Mouse (Mus musculus) embryo, embryonic 11 days (tissue): ENCODE measurements around the gene Gm20489.
A peak's percentile ranks its signal among the peaks of the same experiment; 100 is the strongest.

Source experiments
- DNase-seq: peaks from one replicate; pipeline ENCODE4 v3.0.0-alpha.2; 2015

Gm20489 gene

DNA sequence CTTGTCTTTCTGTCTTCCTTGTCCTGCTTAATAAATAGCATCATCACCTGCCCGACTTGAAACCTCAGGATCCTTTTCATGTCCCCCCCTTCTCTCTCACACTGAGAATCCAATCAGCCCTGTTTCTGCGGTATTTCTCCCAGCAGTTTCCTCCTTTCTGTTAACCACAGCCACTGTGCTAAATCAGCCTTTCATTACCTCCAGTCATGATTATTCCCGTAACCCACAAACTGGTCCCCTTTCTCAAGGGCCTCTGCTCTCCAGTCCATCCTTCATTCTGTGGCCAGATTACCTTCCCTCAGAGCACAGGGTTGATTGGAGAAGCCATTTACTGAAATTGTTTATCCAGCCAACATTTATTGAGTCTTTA, at the start of gene Gm20489:
TSS of gene Gm20489 (minus strand) at position 269 of the 370 bp plus-strand sequence.
- DNase-seq, result no peak

DNA sequence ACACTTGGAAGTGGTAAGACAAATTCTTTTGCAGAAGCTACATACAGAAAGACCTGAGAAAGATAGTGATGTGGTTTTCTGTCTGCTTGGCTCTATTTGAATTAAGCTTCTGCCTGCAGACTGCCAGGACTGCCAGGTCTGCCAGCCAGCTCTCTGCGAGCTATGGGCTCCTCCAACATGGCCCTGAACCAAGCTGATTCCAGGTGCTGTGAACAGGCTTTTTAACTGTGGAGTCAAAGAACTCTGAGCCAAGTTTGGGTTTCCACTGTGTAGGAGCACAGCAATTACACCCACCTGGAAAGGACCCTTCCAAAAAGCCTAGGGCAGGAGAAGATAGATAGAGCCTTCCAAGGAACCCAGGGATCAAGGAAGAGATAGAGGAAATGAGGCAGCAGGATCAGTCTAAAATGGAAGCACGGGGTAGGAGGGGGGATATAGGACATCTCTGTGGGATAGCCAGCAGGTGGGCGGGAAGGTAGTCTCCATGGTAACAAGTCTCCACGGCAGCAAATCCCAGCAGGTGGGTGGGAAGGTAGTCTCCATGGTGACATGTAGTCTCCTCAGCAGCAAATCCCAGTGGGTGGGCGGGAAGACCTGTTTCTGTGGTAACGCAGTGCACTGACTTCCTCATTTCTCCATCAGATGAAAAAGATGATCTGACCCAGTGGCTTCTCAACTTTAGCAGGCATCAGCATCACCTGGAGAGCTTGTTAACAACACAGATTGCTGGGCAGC, 45.0 kb upstream of the Gm20489 start:
- peak; percentile 34 for DNase-seq

DNA sequence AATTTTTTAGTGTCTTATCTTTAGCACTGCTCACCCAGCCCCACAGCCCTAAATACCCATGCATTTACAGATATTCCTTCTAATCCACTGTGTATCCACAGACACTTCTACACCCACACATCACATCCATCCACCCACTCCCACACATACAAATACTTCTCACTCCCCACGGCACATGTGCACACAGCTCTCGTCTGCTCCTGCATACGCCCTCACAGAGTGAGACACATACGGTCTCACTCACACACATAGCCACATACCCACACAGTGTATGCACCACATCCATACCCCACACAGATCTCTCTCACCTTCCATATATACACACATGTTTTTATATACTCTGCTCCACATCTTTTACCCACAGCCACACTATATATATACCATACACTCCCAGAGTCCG, 40.5 kb upstream of the Gm20489 start:
- DNase-seq, result no peak

DNA sequence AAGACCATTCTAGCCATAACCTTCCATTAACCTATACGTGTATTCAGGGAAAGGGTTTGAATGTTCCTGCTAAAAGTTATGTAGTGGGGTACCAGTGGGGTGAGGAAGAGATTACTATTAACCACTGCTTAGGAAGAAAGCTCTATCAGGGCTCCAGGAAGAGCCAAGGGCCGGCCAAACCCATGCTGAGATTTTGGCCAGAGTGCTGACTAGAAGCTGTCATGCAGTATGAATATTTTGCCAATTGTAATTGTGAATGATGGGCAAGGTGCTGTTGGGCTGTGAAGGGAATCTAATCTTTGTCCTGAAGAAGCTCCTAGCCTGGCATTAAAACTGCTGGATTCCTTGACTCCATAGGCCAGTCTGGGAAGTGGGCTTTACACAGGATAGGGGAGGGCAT, 35.8 kb upstream of the Gm20489 start:
- DNase-seq, result no peak

DNA sequence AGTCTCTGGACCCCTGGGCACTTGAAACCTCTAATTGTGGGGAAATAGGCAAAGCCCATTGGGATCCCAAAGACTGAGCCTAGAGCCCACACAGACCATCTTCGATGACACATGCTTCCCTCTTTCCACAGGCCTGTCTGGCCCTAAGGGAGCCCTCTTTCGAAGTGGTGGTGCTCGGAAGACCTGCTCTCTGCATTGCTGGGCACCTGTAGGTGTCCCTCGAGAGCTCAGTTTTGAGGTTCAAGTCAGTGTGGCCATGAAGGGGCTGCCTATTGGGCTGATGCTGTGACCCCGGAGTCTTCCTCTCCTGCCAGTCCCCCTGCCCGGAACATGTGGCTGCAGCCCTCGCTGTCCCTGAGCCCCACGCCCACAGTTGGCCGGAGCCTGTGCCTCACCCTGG, 32.8 kb upstream of the Gm20489 start:
- no peak for DNase-seq

DNA sequence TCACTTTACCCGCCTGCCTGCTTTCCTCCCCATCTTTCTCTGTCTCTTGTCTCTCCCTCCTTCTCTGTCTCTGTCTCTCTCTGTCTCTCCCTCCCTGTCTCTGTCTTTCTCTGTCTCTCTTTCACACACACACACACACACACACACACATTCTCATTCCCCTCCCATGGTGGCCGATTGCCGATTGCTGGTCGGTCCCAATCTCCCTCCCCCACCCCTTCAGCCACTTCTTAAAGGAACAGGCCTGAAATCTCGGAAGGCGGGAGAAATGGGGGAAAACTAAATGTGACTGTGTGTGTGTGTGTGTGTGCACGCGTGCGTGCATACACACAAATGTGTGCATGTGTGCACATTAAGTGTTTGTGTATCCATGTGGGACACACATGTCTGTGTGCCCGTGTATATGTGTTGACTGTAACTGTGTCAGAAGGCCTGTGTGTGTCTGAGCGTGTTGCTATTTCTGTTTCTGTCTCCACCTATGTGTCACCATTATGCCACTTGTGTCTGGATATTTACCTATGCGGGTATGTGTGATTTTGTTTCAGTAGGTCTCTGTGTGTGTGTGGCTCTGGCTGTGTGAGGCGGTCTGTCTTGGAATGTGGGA, 31.7 kb upstream of the Gm20489 start:
- peak; percentile 62 for DNase-seq

DNA sequence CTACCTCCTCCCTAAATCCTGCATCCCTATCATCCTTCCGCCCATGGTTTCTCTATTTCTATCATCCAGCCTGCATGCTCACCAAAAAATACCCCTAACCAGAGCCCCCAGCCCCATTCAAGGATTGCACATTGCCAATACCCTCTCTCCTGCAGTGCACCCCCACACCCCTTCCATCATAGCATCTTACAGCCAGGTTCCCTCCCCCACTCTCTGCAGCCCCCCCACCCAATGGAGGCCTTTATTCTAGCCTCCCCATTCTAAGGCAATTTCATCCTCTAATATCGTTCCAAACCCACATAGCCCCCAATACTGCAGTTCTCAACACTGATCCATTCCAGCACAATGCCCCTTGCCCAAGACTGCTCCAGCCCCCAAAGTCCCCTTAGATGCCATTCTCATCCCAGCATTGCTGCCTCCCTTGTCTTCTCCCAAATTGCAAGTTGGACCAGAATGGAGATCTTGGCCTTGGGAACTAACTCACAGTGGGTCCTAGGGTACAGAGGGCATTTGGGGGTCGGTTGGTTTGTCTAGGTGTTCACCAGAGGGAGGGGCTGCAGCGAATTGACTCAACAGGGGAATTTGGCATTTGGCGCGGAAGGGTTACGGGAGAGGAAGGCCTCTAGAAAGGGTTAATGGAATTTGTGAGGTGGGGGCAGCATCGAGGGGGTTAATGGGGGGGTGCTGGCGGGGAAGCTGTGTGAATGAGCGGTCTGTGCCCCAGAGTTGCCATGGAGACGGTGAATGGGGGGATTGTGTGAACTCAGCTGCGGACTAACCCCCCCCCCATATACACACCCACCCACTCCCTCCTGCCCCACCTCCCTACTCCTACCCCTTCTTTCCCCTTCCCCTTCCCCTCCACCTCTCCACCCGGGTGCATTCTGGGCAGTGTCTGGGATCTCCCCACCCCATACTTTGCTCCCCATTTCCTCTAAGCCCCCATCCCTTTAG, 30.9 kb upstream of the Gm20489 start:
- peak; percentile 61 for DNase-seq

DNA sequence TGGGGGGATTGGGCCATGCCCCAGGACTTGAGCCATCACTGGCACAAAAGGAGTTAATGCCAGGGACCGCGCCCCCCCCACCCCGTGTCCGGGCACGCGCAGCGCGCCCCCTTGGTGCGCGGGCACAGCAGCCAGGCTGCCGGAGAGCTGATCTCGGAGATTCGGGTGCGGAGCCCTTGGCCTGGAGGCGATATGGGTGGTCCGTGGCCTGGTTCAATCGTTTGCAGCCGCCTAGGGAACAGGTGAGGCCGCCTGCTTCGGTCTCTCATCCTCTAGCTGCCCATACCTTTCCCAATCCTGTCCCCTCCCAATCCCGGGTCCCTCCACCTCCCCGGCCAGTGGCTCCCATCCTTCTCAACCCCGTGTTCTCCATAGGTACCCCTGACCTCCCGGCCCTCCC, 30.2 kb upstream of the Gm20489 start, which contains the start of gene Nlgn3:
TSS of gene Nlgn3 (plus strand) at position 114 of the 400 bp plus-strand sequence.
- DNase-seq, result peak; percentile 45

DNA sequence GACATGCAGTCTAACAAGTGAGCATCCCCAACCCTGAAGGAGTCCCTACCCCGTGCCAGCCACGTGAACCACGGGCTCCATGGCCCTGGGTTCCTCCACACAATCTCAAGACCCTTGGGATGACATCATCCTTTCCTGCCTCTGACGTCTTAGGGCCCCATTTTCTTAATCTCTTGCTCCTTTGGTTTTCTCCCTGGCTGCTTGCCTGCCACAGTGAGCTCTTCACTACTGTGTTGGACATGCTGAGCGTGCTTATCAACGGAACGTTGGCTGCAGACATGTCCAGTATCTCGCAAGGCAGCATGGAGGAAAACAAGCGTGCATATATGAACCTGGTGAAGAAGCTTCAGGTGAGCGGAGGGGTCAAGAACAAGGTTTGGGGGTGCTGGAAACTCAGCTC, 21.3 kb upstream of the Gm20489 start:
- DNase-seq, result no peak

DNA sequence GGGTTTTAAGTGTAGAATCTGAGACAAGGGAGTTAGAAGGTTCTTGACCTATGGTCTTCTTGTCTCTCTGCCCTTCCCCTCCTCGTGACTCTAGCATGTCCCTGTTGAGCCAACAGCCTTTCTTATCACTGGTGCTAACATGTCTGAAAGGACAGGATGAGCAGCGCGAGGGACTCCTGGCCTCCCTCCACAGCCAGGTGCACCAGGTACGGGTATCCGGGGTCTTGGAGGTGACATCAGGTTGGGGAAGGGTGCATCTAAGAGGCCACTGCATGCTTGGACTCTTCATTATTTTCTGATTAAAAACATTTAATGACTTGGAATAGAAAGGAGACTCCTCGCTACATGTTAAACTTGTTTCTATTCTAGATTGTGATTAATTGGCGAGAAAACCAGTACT, 20.2 kb upstream of the Gm20489 start:
- no peak for DNase-seq

DNA sequence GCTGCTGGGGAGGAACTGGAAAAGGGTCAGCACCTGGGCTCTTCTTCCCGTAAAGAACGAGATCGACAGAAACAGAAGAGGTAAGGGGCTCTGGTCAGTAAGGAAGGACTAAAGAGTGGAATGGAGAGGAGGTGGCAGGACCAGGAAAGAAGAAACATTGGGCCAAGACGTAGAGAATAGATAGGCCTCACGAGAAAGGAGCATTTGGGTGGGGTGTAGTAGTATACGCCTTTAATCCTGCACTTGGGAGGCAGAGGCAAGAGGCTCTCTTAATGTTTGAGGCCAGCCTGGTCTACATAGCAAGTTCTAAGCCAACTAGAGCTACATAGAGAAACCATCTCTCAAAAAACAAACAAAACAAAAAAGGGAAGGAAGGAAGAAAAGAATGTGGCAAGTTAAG, 19.6 kb upstream of the Gm20489 start:
- no peak for DNase-seq

DNA sequence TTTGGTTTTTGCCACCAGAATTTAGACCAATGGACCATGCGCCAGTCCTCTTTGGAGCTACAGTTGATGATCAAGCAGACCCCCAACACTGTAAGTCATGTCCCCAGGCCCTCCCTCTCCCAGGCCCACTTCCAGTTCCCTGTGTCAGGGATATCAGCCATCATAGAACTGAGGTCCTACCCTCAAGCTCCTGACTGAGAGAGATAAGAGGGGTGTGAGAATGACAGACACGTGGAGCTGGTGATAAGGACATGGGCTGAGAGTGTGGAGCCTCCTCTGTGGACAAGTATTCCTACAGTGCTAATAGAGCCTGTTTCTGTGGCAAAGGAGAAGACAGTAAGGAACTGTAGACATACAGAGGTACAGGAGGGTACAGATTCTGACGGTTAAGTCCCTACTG, 18.7 kb upstream of the Gm20489 start:
- DNase-seq, result no peak

DNA sequence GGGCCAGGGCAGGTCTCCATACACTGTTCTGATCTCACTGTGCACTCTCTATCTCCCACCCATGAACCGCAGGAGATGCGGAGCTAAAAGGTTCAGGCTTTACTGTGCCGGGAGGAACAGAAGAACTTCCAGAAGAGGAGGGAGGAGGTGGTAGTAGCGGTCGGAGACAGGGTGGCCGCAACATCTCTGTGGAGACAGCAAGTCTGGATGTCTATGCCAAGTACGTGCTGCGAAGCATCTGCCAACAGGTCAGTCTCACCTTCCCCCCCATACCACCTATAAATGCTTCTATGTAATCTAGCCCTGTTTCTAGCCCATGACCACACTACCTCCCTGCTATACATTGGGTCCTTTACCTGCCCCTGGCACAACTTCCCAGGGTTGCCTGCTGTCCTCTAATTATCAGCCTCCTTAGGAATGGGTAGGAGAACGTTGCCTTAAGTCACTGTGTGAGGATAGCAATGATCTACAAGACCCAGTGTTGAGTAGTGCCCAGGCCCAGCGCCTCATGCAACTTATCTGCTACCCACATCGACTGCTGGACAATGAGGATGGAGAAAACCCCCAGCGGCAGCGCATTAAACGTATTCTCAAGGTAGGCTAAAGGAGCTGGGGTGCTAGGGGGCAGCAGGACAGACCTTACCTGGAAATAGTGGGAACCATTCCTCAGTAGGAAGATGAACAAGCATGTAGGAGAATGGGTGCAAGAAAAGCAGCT, 17.3 kb upstream of the Gm20489 start:
- no peak for DNase-seq

DNA sequence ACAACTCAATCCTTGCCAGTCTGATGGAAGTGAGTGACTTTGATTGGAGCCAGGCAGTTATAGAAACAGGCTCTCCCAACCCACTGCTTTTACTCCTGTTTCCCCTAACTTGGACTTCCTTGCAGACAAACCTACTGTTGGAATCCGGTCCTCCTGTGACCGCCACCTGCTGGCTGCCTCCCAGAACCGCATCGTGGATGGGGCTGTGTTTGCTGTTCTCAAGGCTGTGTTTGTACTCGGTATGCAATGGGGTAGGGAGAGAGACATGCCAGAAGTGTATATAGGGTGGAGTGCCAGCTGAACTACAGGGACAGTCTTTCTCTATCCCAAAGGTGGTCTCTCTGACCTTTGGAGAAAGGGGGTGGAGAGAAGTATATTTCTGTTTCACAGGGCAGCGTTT, 16.7 kb upstream of the Gm20489 start:
- DNase-seq, result peak; percentile 49

DNA sequence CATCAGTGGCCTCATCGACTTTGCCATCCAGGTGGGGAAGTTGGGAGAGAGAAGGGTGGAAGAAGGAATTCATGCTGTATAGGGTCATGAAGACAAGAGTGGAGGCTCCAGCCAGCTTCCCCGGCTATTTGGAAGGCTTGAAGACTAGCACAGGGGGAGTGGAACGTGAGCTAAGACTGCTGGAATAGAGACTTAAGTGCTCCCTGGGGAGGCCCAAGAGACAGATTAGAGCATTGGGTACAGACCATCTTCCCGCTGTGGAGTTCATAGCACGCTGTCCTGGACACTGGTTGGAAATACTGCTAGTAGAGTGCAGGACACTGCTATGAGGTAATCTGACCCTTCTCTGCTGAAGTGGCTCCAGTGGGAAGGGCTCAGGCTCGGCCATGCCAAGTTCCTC, 14.0 kb upstream of the Gm20489 start:
- no peak for DNase-seq

DNA sequence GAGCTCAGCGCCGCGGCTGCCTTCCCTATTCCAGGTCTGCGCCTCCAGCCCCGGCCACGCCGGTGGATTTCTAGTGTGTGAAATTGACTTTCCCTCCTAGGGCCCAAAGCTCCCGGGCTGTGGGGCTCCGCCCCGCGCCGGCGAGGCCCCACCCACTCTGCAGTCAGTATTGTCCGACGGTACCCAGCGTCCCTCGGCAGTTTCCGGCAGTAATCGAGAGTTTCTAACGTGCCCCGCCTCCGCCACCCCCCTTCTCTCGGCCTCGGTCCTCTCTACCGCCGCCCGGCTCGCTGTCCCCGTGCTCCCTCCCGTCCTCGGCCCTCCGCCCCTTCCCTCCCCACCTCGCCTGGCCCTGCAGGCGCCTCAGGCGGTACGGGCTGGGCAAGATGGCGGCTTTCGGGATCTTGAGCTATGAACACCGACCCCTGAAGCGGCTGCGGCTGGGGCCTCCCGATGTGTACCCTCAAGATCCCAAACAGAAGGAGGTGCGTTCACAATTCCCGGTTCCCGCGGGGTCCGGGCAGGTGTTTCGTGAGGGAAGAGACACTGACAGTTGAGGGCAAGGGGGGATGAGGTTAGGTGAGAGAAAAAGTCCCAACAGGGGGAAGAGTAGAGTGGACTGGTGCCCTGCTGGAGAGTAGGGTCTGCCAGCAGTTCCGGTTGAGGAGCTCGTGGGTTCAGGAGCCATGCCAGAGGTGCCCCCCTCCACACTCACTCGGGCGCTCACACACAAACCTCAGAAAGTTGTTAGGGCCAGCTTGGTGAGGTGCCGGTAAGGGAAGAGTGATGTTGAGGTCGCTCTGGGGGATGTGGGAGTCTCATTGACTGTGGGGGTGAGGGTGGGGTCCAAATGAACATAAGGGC, 5.3 kb upstream of the Gm20489 start, which contains the start of gene Med12:
TSS of gene Med12 (plus strand) at position 156 of the 864 bp plus-strand sequence.
- DNase-seq, result peak; percentile 92

DNA sequence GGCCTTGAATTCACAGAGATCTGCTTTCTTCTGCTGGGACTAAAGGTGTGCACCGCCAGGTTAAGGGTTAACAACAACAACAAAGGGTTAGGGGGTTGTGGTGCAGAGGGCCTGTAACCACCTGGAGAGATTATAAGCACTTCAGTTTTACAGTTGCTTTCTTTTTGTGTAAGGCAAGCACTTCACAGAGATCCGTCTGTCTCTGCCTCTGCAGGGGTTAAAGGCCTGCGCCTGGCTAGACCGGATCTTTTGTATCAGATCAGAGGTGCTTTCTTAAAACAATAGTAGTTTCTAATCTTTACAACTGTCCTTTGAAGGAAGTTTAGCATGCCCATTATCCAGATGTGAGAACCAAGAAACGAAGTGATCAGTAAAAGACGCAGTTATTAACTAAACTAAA, 4.6 kb upstream of the Gm20489 start:
- no peak for DNase-seq

DNA sequence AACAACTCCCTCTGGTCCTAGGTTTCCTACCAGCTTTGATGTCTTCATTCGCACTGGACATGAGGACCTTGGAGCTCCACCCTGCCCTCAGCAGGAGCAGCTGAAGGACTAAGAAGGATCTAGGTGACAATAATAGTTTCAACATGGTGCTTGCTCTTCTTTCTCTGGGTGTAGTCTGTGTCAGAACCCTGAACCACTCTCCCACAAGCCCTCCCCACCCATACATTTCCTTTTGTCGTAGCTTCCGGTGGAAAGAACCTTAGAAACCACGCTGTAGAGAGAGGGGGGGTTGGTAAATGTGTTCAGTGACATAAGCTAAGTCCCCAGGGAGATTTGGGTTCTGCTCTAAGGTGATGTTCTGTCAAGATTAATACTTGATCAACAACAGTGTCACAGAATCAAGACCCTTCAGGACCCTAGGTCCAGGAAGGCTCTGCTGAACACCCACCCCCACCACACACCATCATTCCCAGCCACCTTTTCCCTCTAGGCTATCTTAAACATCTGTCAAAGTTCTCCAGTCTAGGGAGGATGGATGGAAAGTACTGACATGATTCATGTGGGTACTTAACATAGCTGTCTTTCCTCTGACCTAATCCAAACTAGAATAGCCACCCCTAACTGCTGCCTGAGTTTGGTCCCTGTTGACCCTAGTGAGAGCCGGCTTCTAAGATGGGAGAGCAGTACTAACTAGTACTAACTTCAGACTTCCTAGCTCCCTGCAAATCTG, 633 bp downstream of the Gm20489 start, which contains the start of gene Il2rg:
TSS of gene Il2rg (minus strand) at position 231 of the 730 bp plus-strand sequence.
- DNase-seq, result no peak

DNA sequence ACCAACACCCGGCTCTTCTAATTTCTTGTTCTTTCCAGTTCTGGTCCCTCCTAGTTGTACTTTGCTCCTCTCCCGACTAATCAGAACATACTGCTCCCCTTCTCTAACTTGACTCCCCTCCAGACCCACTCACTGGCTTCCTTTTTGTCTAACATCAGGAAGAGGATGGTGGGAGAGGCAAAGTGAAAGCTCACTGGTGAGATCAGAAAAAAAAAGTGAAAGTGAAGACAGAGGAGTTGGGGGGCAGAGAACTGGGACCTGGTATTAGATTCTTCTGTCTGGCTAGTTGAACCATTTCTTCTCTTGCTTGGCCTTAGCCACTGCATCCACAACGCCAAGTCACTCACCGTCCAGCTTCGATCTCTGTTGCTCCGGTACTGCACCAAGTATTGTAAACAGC, 2.2 kb downstream of the Gm20489 start:
- no peak for DNase-seq

DNA sequence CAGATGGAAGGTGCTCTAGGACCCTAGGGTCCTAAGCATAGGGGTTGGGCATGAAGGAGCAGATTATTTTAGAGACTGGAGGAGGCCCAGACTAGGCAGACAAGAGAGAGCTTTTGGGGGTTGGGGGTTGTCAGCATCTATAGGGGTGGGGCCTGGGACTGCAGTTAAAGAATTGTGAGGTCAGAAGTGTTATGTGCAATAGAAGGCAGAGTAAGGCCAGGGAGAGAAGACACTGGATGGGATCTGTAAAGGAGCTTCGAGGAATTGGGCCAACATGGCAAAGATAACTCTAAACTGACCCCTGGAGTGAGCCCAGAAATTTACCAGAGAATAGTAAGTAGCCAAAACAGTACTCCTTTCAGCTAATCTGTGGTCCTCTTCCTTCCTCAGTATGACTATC, 4.9 kb downstream of the Gm20489 start, which contains the start of gene Gm614:
TSS of gene Gm614 (minus strand) at position 101 of the 400 bp plus-strand sequence.
- DNase-seq, result no peak
